Mouse (Mus musculus) ovary, postnatal 10 days (tissue): ENCODE data around the gene Fbxl15.
A peak's percentile ranks its signal among the peaks of the same experiment; 100 is the strongest.

Source experiments
- DNase-seq: peaks from one replicate; pipeline ENCODE4 v3.0.0; 2022; ENCODE audit warnings: low spot score

The Fbxl15 gene

DNA sequence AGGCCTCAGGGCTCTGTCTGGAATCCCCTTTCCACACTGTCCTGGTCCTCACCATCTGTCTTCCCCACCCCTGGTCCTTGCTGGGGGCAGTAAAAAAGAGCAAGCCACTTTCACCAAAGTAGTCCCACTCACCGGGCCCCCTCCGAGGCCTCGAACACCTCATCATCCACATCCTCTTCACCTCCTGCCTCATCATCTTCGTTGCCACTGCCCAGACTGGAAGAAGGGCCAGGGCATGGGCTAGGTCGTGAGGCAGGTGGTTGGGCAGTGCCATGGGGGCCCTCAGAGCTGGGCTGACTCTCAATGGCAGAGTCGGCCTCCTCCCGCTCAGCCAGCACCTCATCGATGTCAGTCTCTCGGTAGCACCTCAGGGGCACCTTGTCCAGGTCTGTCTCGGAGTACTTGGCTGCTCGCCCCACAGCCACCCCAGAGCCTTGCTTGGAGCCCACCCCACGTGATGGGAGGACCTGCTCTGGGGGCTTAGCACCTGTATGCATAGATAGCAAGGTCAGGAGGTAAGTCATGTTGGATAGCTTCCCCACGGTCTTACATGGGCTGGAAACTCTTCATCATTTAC lies 4.9 kb upstream of the Fbxl15 start:
- DNase-seq = no peak

DNA sequence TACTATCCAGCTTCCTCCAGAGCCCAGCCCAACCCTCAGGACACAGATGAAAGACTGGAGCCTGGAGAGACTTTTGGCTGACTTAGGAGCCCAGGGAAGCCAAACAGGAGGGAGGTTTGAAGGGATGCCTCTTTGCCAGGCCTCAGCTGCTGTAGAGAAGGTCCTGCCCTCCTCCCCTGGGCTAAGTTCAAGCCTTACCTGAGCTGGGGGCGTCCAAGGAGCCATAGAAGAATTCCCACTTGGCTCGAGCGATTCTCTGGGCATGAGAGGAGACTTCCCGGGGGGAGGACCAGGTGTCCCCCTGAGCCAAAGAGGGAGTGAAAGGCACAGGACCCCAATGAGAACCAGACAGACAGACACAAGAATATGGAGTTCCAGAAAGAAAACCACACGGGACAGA lies 4.3 kb upstream of the Fbxl15 start:
- DNase-seq = no peak

DNA sequence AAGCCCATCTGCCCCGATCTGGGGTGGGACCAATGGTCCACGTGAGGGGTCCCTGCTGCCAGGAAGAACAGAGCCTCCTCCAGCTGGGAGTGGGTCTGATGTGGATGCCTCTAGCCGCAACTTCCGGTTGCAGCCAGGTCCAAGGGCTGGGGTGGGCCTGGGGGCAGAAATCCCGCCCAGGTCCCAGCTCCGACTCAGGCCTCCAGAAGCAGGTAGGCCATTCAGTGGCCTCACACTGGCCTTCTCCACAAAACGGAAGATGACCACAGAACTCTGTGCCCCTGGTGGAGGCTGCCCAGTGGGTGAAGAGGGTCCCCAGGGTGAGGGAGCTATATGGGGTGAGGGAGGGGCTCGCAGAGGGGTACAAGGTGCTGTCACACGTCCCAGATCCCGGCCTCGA lies 3.6 kb upstream of the Fbxl15 start:
- no peak for DNase-seq

DNA sequence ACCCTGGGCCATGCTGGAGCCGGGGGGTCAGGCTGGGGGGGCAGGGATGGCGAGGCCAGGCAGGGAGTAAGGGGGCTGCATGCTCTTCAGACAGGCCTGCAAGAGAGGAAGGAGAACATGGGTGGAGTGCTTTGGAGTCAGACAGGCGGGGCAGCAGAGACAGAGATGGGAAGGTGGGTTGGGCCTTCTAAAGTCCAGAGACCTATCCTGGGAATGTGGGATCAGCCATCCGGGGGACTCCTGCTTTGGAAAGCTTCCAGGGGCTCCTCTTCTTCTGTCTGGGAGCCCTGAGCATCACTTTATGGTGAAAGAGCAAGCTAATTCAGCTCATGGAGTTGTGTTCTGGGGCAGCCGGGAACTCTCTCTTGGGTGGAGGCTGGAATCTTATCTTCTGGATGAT lies 3.1 kb upstream of the Fbxl15 start:
- DNase-seq = no peak

DNA sequence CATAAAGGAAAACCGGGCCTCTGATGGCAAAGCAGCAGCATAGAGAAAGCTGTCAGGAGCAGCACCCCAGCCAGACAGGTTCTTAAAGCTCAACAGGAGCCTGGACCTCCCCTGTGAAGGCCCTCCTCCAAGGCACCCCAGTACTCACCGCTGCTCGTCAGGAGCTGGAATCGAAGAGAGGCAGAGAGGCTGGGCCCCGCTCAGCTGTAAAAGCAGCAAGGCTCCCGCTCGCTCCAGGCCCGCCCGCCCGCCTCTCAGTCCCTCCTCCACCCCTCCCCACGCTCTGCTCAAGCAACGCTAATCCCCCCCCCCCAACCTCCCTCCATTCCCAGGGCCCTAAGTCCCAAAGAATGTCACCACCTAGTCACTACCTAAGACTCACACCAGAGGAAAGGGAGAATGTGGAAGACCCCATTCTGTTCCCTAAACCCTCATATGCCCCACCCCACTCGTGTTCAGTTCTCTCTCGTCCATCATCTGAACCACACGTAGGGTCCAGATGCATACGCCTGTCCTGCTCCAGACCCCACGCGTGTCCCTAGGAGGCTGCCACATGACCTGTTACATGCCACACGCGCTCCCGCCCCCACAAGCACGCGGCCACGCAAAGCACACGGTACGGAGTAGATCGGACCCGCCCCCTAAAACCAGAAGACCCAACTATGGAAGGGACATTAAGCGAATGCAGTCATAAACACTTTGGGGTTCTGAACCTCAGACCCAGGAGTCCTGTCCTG lies 1.8 kb upstream of the Fbxl15 start:
- no peak for DNase-seq

DNA sequence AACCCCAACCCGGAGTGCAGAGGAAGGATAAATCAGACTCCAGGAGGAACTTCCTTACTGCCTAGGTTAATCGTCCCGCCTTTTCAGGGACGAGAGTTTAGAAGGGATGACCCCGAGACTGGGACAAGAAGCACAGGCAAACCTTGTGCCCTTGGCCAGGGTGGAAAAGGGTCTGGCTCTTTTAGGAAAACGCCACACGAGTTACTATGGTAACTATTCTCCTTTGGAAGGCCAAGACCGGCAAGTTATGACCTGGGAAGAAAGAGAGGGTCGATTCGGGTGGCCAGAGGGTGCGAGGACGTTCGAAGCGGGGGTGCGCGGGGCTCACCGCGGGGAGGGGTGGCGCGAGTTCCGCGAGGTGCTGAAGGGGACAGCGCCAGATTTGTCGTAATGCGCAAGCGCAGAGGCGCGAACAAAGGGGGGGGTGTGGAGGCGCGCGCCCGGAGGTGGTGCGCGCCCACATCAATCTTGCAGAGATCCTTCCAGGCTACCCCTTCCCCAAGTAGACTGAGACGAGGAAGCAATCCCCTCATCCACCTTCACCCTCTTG lies 1.2 kb upstream of the Fbxl15 start, which contains the start of gene Psd:
Gene Psd (minus strand): TSS at position 401 of the 550 bp plus-strand sequence.
- DNase-seq = no peak

DNA sequence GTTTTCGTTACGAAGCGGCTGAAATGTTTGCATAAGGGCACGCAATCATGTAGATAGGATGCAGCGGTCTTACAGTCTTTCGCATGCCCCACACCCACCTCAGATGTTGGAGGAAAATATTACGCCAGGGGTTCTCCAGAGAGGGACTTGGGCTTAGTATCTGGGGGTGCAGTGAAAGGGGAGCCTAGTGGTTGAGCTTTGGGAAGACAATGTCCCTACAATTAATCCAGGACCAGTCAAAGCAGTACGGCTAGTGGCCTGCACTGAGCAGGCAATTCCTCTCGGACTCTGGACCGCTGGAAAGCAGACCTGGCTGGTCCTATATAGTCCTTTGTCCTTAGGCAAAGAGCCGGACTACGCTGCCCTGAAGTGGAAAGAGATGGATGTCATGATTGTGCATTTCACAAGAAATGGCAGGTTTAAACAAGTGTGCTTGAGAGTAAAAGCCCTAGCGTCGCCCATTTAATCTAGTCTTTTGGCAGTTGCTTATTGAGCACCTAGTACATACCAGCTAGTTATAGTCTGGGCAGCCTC lies 386 bp upstream of the Fbxl15 start:
- DNase-seq = no peak

DNA sequence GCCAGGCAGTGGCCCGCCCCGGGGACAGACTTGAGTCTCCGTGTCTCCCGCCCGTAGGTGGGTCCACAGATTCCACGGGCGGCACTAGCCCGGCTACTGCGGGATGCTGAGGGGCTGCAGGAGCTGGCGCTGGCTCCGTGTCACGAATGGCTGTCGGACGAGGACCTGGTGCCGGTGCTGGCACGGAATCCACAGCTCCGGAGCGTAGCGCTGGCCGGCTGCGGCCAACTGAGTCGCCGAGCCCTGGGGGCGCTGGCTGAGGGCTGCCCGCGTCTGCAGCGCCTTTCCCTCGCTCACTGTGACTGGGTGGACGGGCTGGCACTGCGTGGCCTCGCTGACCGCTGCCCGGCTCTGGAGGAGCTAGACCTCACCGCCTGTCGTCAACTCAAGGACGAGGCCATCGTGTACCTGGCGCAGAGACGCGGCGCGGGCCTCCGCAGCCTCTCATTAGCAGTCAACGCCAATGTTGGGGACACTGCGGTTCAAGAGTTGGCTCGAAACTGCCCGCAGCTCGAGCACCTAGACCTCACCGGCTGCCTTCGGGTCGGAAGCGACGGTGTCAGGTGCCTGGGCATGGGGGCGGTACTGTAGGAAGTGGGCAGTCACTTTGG lies 1.2 kb downstream of the Fbxl15 start:
- DNase-seq = no peak

DNA sequence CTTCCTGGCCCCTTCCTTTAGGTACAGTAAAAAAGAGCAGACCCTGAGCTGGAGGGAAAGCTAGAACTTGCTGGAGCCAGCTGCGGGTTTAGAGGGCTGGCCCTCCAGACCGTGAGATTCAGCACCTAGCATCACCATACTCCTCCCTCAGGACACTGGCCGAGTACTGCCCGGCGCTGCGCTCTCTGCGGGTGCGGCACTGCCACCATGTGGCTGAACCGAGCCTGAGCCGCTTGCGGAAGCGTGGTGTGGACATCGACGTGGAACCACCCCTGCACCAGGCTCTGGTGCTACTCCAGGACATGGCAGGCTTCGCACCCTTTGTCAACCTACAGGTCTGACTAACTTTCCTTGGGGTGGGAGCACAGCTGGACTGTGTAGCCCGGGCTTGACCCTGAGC lies 2.0 kb downstream of the Fbxl15 start:
- DNase-seq = no peak

DNA sequence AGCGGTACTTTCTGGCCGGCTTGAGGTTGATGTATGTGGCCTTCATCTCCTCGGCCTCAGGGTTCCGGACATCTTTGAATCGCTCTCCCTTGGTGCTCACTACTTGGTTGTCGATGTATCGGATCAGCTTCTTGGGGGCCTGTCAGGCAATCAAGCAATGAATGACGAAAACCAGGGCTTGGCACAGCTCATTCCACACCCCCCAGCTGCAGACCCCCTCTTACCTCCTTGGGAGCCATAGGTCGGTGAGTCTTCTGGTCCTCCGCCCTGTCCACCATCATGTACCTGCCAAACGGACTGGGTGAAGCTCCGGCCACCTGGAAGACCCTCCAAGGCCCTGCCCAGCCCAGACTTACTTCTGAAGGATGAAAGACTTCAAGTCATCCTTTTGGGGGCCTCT lies 2.7 kb downstream of the Fbxl15 start:
- DNase-seq = no peak

DNA sequence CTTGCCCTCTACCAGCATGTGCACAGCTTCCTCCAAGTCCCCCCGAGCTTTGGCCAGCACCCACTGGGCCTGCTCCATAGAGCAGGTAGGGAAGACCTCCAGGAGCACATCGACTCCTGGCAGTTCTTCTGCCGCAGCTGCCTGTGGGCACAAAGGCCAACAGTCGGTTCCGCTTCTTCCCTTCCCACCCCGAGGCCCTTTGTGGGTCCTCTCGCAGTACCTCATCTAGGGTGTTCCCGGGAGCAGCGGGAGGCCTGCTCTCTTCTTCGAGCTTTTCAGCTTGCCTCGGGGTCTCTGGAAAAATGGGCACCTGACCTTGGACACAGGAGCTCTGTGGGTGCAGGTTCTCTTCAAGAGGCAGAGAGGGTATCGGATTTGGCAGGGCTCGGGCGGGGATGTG lies 3.3 kb downstream of the Fbxl15 start:
- DNase-seq = no peak

DNA sequence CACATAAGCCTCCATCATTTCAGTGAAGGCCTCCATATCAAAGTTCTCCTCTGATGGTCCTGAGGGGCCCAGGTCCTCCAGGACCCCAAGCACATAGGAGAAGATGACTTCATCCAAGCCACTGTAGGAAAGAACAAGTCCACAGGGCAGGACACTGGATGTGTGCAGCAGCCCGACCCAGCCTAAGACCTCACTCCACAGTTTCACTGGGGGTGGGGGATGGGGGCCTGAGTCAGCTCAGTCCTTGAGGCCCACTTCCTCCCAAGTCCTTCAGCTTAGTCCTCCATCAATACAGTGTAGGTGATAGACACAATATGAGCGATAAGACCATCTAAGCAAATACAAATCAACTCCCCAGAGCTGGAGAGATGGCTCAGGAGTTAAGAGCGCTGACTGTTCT lies 4.0 kb downstream of the Fbxl15 start:
- DNase-seq = no peak

DNA sequence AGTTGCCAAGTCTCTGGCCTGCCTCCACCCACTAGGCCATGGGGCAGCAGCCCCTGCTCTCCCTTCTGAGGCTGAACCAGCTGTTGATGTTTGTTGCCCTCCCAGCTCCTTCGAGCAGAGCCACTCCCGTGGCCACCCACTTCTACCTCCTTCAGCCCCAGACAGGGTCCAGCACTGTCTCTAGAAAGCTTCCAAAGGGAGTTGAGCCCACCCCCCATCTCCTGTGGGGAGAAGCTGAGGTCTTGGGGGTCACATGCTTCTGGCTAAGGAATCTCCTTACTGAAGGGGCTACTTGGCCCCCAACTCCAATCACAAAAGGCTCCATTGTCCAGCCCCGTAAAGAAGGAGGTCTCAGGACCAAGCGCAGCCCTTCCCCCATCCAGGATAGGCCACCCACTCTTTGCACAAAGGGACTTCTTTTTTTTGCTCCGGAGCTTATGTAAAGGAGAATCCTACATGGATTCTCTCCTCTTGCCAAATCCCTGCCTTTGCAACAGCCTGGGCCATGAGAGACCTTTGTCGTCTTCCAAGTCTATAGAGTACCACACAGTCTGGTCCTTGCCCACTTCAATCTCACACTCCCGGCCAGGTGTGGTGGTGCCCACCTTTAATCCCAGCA lies 4.8 kb downstream of the Fbxl15 start:
- DNase-seq = no peak

DNA sequence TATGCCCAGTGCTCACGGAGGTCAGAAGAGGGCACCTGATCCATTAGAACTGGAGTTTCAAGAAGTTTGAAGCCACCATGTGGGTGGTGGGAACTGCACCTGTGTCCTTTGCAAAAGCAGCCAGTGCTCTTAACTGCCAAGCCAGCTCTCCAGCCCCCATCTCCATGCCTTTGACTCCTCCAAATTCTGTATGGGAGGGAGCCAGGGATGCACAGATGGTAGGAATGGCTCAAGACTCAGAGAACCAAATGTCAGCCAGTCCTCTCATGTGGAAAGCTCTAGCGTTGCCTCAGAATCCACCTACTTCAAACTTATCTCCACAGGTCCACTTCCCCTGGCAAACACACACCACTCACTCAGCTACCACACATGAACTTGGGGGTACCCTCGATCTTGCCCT lies 5.9 kb downstream of the Fbxl15 start:
- no peak for DNase-seq

DNA sequence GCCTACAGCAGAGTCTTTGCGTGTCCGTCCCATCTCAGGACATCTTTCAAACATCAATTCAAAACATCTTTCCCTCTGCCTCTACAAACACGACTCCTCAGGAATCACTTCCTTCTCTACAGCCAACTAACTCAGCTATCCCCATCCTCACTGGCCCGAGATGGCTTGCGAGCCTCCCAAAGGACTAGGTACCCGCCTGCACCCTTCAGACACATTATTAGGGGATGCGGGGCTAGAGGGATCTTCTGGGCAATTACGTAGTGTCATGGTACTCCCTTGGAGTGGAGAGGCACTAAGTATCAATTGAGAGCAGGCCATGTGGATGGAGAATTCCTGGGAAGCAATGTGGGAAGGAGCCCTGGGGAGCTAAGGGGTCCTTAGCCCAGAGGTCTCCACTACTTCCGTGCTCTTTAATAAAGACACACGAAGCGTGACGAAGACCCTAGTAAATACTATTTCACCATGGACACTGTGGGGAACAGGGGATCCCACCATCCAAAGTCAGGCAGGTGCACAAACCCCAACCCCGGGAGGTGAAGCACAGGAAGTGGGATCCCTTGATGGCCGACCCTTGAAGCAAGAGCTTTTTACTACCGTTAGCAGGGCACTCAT lies 9.8 kb downstream of the Fbxl15 start:
- no peak for DNase-seq

DNA sequence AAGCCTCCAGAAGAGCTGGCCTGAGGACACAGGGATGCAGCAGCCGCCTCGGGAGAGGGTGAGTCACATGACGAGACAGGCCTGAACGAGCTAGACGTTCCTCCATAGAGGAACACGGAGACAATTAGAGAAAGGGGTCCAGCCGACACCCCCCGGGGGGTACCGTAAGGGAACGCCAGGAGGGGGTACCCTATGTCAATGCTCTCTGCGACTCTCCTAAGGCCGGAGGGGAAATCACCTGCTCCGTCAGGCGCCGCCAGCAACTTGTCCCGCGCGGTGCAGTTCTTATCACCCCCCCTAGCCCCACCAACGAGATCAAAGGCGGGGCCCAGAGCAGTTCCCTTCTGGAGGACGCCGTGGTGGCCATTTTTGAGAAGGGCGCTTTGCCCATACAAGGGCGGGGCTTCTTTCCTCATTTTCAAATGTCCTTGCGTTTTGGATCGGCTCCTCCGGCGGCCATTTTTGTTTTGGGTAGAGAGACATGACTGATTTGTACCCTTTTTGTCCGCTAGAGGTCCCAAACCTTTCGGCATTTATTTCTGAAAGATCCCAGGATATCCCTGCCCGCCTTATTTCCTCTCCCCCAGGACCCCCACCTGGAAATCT lies 10.4 kb downstream of the Fbxl15 start, which contains the start of gene Cuedc2:
Gene Cuedc2 (minus strand): TSS at position 372 of the 606 bp plus-strand sequence.
- DNase-seq = peak; percentile 93

DNA sequence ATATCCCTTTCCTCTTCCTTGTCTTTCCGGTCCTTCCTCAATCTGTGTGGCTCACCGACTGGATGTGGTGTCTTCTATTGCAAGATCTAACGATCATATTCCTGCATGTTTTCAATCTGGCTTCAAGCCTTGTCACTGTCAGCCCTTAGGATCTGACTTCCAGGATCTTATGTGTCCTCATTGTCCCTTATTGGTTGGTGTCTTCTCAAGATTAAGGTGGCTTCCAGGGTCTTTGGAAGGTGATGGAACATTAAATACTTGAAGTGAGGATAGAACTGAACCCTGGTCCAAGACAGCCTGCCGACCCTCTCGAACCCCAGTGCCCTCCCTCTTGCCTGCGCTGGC lies 10.9 kb downstream of the Fbxl15 start:
- no peak for DNase-seq

DNA sequence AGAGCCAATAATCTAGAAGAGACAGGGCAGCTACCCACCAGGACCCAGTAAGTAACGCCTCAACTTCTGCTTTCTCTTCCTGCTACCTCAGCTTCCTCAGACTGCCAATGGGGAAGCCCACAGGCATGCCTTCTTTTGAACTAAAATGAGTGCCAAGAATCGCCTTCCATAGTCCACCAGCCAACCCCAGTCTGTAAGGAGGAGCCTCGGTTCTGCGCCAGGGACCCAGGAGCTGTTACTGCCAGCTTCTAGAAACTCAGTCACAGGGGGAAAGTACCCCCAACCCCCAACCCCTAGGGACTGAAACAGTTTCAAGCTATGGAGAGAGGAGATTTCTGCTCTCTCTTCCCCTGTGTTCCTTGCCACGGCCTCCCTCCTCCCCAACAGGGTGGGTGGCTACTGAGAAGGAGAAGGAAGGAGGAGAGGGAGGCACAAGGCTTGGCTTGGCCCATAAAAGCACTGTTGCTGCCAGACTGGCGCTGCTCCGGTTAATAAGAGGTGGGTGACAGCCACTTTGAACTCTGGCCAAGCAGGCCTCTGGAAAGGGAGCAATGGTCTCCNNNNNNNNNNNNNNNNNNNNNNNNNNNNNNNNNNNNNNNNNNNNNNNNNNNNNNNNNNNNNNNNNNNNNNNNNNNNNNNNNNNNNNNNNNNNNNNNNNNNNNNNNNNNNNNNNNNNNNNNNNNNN lies 11.4 kb downstream of the Fbxl15 start:
- no peak for DNase-seq

DNA sequence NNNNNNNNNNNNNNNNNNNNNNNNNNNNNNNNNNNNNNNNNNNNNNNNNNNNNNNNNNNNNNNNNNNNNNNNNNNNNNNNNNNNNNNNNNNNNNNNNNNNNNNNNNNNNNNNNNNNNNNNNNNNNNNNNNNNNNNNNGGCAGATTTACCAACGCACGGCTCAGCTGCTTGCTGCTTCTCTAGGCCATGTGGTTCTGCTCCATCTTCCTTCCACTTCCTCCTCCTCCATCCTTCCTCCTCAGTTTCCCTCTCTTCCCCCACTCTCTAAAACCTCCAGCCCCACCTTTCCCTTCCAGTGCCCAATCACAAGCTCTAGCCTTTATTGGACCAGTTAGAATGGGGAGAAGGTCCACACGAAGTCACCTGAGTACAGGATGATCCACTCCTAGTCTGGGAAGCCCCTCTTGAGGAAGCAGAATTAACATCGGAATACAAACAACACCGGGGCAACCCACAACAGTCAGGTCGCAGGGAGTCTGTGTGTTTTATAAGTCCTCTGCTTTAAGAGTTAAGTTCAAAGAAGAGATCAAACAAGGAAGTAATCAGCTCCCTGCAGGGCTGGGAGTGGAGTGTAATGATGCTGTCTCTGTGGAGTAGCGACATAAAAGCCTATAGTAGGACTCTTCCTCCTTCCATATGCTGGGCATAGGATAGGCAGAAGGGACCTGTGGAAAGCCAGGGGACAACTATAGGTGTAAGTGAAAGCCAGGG lies 16.9 kb downstream of the Fbxl15 start:
- no peak for DNase-seq

DNA sequence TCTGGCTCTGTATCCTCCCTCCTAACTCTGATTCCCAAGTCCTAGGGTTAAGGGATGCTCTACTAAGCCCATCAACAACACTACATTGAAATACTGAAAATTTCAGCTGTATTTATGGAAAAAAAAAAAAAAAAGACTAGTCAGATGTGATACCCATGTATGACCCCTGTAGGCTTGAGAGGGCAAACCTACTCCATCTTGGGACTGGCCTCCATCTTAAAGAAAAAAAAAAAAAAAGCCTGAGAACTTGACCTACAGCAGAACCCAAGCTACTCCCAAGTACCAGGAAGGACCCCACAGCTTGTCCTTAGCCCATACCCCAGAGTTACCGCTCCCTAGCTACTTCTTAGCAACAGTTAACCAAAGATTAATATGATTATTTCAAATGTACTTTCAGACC lies 19.2 kb downstream of the Fbxl15 start:
- DNase-seq = no peak
